Mouse (Mus musculus) cerebellum, adult 11 months (tissue): ENCODE results near the gene Rae1.

Experiments used
- DNase-seq: peaks from one replicate; pipeline ENCODE4 v3.0.0; 2022

Rae1 gene

DNA sequence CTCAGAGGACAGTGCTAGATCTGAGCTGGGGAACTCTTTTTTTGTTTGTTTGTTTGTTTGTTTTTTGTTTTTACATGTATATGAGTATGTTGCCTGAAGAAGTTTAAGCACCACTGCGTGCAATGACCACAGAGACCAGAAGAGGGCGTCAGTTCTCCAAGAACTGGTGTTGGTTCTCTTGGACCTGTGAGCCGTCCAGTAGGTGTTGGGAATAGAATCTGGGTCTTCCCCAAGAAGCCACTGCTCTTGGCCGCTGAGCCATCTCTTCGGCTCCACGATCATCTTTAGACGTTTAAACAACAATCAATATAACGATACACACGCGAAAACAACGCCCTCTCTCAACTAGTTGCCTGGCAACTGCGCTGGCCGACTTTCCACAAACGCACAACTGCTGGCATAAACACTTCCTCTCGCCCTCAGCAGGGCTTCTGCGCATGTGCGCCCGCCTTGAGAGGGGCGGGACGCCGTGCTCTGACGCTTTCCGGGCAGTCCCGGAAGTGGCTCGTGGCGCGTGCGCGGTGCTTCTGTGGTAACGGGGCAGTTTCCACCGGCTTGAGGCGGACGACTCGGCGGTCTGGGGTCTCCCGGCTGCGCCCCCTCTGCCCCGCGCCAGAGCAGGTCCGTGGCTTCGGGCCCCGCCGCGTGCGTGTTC, at the start of gene Rae1:
TSS of gene Rae1 (plus strand) at position 488 of the 655 bp plus-strand sequence.
- peak; percentile 98 for DNase-seq

DNA sequence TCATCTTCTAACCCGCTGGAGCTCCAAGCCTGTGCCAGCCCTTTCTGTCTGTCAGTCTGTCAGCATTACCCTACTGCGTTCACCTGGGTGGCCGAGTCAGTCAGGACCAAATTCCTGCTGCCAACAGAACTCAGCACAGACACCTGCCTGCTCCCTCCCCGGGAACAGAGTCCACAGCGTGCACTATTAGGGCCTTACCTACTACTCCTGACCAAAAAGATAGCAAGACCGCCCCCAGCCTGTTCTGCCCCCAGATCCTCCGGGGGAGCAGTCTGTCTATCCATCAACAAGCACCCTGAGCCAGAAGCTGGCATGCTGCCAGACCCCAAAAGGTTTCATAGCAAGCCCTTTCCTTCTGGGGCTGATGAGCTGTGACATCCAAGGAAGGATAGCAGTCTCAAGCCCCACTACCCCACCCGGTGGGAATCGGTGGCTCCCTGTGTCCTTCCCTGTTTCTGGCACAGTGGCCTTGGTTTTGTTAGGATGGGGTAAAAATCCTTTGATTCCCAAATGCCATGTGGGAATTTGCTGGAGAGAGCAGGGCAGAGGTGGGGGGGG, 49.7 kb upstream of the Rae1 start:
- DNase-seq = no peak

DNA sequence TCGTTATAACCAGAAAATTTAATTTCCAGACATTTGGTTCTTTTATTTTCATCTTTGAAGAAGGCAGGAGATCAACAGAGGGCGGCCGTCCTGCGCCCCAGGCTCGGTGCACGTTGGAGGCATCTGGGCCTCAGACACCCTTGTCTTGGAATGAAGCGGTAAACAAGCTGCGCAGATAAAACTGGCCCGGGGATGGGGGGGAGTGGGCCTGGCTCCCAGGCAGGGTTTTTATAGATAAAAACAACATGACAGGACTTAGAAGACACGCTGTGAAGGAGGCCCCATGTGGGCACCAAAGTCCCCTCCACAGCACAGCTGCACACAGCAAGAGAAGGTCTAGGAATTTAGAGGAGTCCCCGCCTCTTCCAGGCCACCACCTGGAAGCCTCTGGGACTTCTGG, 49.2 kb upstream of the Rae1 start:
- no peak for DNase-seq

DNA sequence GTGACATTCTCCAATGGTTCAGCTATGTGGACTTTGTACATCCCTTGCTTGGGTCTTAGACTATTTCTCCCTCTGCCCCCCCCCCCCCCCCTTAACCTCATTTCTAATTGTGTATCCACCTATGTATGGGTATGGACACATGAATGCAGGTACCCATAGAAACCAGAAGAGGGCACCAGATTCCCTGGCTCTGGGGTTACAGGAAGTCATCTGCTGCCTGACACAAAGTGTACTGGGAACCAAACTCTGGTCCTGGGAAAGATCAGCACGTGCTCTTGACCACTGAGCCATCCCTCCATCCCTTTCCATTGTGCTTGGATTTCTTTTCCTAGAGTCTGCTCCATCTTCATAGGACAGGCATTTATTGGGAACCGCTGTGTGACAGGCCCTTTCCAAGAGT, 47.9 kb upstream of the Rae1 start:
- DNase-seq = no peak

DNA sequence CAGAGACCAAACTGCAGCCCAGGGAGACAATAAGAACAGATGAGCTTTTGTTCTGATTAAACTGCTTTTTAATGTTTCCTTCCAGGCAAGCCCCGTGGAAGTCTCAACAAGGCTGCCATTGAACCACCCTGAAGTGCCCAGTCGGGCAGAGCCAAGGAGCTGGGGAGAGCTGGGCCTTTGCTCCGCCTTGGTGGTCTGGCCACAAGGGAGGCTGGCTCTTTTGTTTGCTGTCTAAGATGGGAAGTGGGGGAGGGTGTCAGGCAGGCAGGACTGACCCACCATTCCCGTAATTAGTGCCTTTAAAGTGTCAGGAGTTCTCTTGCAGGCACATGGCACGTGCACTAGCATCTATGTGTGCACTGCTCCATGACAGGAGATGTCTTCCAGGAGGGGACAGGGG, 41.3 kb upstream of the Rae1 start:
- DNase-seq = no peak

DNA sequence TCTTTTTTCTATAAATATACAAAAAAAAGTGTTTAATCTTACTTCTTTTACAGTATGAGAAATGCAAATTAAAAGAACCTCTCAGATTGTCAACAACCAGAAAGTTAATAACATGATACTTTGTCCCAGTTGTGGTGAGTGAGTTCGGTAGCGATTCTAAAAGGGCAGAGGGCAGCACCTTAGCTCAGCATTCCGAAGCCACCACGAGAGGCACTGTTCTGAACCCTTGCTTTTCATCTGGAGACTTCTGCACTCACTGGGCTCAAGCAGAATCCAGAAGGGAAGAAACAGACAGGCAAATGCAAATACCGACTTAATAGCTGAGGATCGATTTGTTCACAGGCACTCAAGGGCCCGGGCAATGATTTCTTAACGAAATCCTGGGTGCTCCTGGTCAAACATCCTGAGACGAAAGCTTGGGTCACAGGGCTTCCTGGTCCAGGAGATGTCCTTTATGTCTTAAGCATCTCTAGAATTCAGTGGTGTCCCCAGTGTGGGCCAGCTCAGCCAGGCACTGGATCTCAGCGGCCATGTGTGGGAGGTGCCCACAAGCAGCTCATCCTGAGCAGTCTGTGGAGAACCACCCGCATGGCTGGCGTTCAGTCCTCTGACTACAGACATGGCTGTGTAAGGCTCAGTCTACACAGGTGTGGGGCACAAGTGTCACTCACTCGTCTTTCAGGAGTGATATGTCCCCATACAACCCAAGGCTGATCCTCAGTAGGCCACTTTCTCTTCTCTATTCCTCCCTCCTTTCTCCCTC, 40.7 kb upstream of the Rae1 start:
- no peak for DNase-seq

DNA sequence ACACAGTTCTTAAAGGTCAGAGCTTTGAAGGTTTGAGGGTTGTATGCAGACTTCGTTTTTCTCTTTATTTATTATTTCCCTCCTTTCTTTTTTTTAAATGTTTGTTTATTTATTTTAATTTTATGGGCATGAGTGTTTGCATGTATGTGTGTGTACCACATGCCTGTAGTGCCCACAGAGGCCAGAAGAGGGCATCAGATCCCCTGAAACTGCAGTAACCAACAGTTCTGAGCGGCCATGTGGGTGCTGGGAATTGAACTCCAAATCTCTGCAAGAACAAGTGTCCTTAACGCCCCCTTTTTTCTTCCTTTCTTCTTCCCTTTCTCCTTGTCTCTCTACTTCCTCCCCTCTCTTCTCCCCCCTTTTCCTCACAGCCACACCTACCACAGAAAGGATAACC, 39.6 kb upstream of the Rae1 start:
- no peak for DNase-seq

DNA sequence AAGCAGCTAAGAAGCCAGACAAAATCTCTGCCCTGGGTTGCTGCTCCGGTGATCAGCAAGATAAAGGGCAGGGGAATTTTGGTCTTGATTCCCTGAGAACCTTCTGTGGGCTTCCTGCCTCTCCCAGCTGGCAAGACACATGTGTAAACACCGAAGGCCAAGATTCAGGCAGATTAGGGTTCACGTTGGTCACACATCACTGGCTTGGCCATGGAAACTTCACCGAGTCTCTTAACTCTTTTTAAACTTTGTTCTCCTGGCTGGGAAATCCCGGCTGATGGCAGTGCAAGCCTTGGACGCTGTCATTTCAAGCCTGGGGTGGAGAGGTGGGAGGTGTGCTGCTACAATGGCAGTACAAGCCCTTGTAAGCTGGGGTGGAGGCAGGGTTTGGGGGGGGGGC, 38.7 kb upstream of the Rae1 start:
- DNase-seq = no peak

DNA sequence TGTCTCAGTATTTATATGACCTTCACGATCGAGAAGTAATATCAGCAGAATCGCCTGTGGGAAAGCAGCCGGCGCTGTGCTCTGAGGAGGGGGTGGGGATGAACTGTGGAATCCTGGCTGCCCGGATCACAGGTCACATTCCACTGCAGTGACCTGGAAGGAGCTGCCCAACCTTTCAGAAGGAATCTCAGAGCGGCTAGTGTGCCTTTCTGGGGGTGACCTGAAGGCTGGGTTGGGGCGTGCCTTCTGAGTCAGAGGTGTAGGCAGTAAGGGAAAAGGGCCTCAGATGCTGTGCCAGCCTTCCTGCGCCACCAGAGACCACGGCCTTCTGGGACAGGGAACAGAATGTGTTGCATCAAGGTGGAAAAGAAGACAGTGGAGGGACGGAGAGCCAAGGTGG, 34.7 kb upstream of the Rae1 start:
- no peak for DNase-seq

DNA sequence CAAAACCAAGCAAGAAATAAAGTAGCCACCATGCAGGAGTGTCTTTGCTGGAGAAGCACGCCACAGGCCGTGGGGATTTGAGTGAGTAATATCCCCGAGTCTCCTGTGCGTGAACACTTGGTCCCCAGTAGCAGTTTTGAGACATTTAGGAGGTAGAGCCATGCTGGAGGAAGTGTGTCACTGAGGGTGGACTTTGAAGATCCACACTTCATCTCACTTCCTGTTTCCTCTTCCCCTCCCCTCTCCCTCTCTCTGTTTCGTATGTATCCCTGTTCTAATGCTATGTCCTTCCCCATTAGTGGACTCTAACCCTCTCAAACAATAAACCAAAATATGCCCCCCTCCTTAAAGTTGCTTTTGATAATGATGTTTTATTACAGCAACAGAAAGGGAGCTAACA, 33.4 kb upstream of the Rae1 start:
- DNase-seq = no peak

DNA sequence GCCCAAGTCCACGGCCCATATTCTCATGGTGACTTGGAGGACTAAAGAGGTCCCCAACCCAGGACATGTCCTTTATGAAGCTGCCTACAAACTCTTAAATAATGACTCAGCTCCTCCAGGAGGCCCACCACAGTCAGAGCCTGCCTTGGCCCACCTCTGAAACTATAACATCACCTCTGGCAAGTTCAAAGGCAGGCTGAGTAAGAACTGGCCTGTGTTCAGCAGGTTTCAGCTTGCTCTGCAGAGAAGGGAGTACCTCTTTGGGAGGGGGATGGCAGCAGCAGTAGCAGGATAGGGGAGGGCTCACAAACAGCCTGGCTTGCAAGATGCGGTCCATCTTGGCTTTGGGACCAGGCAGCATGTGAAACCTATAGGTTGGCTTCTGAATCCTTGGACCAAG, 28.1 kb upstream of the Rae1 start:
- no peak for DNase-seq

DNA sequence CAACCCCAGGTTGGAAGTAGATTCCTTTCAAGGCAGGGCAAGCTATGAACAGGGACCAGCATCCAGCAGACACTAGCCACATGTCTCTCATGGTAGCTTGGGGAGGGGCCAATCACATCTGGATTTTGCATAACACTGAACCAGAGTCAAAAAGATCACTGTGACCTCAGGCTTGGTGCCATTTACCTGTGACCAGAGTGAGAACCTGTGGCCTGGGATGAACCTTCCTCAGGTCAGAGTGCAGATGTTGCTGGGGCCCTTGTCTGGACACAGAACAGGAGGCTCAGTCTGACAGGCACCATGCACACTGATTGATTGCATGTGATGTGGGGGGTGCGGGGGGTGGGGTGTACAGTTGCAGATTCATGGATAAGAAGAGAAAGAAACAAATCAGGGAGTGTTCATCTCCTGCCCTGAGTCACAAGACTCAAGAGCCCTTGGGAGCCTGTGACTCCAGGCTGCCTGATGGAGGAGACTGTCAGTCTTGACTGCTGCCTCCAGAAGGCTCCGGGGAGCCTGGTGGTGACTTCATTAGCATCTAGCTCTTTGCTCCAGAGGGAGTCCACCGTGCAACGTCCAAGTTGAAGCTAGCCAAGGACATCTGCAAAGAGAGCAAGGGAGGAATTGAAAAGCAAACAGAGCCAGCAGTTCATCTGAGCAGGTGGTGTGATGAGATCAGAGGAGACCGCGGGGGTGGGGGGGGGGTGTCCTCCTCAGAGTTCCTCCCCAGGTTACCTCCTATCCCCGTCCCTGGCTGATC, 25.9 kb upstream of the Rae1 start:
- no peak for DNase-seq

DNA sequence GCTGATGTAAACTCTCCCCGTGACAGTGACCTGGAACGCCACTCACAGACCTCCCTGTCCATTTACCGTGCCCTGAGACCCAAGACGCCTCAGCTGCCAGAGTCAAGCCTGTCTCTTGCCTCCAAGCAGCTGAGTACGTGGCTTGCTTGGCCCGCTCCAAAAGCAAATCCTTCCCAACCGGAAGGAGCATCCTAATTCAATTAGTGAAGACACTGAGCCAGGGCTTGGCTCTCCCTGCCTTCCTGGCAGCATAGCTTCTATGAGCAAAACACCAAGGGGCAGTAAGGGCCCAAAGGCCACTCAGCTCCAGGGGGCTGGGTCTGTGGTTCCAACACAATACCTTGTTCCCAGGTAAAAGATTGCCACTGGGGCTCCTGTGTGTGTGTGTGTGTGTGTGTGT, 25.2 kb upstream of the Rae1 start:
- no peak for DNase-seq

DNA sequence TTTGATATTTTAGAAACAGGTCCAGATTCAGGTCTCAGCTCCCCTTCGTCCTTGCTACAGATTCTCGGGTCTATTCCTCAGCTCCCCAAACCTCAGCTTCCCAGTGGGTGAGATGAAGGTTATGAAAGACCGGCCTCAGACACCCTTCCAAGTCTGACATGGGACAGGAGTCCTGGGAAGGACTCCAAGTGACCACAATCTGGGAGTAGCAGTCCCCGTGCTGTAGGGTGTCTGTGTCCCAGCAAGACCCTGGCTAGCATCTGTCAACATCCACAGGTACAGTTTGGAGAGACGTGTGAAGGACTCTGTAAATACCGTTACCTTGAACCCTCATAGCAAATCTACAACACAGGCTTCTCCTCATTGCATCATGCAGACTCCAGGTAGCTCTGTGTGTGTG, 24.8 kb upstream of the Rae1 start:
- no peak for DNase-seq

DNA sequence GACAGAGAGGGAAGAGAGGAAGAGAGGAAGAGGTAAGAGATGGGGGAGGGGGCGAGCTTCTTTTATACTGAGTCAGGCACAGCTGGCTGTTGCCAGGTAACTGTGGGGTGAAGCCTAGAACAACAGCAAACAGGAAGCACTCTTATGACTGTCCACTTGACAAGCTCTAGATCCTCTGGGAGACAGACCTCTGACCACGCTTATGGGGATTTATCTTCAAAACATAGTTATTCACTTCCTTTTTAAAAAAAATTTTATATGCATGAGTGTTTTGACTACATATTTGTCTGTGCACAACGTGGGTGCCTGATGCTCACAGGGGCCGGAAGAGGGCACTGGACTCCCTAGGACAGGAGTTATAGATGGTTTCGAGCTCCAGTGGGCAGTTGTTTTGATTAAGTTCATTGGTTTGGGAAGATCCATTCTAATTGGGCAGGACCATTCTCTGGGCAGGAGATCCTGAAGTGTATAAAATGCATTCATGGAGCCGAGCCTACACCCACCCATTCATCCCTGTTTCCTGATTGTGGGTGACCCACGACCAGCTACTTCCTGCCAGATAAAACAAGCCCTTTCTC, 23.2 kb upstream of the Rae1 start:
- DNase-seq = no peak

DNA sequence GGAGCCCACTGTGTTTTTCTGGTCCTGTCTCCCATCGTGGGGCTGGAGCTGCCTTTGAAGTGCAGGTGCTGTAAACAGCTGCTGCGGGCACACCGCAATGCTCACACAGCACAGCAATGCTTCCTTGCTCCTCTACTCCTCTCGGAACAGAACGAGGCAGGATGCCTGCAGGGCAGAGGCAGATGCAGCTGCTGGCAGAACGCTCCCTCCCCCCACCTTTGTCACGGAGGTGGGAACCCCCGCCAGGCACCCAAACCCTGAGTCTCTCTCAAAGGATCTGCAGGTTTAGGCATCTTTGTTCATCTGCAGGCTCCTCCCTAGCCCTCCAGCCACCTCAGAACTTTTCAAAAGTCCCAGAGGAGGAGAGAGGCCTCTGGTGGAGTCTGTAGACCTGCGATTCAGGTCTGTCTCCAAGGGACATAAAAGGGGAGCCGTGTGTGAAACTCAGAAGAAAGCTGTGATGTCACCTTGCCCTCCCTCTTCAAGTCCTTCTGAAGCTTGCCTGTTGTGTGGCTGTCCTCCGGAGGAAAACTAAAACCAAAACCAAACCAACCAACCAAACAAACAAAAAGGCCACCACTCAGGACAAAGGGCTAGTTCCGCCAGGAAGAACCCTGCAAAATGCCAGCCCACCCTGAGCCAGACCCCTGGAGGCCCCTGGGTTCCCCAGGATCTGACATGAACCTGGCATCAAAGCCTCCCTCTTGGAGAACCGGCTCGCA, 22.3 kb upstream of the Rae1 start, which contains the start of gene Spo11:
TSS of gene Spo11 (plus strand) at position 292 of the 722 bp plus-strand sequence.
- DNase-seq = no peak

DNA sequence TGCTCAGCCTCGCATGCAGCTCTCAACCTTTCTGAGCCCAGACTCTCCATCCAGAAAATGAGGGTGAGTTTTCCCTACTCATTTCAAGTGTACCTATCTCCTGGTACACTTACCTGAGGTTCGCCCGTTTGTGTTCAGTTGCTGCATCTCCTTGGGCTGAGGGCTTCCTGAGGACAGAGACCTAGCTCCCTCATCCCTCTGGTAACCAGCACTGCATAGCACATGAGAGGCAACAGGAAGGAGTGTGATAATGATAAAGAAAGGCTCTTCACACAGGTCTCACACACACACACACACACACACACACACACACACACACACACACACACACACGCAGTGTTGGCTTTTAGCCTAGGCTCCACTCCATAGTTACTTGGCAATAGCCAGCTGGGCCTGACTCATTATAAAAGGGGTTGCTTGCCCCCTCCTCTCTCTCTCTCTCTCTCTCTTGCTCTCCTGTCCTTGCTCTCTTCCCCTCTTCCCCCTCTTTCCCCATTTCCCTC, 21.7 kb upstream of the Rae1 start:
- DNase-seq = no peak

DNA sequence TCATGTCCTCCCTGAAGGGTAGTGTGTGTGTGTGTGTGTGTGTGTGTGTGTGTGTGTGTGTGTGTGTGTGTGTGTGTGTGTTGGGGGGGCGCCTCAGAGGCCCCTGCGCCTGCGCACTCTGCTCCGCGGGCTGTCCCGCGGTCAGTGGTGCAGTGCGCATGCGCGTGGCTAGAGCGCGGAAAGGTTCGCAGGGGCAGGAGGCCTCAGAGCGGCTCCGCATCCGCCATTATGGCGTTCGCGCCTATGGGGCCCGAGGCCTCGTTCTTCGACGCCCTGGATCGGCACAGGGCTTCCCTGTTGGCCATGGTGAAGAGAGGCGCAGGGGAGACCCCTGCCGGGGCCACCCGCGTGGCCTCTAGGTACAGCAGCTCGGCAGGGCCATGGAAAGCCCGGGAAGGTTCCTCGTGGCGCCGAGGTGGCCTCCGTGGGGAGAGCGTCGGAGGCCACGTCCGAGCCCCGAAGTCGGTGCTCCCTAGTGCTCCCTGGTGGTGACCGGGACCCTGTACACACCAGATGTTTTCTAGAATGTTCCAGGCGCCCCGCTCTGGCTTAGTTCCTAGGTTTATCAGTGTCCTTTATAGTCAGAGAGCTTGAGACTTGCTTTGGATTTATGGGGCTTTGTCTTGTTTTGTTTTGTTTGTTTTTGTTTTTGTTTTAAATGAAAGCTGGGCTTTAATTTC, 20.1 kb upstream of the Rae1 start:
- DNase-seq = no peak

DNA sequence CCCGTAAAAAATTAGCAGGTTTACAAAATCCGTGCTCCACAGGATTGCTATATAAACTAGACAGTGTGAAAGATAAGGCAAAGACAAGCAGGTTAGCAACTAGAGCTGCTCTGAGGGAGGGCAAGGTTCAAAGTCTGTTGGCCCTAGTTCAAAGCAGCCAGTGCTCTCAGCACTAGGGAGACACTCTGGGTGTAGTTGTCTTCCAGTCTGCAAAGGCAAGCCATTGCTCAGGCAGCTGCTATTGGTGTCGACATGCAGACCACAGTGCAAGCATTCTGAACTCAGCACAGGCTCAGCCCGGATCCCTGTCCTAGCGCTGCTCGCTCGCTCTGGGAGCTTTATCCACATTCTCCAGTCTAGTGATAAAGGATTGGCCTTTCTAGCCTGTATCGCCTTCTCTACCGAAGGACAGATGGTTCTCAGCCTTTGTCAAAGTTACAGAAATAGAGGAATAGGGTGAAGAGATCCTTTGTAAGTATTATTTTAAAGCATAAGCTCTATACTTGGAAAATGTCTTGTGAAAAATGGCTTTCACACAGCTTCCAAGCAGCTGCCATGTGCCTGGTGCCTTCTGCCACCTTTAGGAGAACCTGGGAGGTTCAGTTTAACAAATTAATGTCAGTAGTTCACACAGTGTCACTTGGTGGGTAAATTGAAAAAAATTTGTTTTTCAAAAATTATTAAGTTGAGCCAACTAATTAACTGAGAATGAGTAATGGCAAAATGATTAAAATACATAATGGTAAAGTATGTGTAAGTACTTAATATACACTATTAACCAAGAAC, 16.9 kb upstream of the Rae1 start:
- no peak for DNase-seq

DNA sequence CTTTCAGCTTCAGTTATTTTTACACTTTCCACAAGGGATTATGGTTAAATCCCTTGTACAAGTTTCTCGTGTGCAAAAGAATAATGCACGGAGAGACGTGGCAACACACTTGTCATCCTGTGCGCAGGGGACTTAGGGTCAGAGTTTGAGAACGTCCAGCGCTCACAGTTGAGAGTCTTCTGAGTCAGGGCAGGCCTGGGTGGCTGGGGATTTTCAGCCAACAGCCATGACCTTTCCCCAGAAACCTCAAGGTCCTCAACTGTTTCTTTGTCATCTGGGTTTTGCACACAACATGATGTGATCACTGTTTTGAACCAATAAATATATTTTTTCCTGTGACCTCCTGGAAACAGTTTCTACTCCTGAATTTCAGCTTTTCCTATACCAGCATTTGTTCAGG, 9.8 kb upstream of the Rae1 start:
- no peak for DNase-seq

DNA sequence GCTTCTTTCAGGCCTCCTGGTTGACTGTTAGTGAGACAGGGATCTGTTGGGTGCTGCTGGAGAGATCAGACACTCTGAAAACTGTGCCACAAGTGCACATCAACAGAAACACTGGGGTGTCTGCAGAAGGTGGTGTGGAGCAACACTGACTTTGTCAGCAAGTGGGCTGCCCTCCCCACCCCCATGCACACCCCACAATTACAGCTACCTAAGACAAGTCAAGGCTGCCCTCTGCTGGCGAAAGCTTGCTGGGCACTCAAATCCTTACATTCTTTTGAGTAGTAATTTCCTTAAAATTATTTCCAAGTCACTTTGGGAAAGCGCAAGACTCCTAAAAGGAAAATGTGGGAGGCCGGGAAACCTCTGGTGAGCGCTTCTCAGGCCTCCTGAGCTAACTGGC, 3.7 kb upstream of the Rae1 start:
- peak; percentile 26 for DNase-seq
